Mouse (Mus musculus) liver, postnatal 0 days (tissue): ENCODE results near the gene Jph4. TPM values are rescaled to one million over a fixed set of nuclear protein-coding genes. Genes with fewer than 3 reads are reported as not detected.
A peak's percentile ranks its signal among the peaks of the same experiment; 100 is the strongest.

Source experiments
- ATAC-seq: fragments of 200-750 bp; cut with Nextera tagmentation; 2 replicates; pipeline ENCODE4 v1.8.0; 2017; ENCODE audit warnings: mild to moderate bottlenecking, moderate library complexity
- DNase-seq: peaks from one replicate; pipeline ENCODE4 v3.0.0-alpha.2; 2016
- H3K27ac ChIP-seq: fragments of 300-500 bp; sonication (generic); 2 replicates; pipeline ENCODE4 v1.5.1; 2014; ENCODE audit warnings: antibody characterized with exemption, moderate library complexity, mild to moderate bottlenecking, low read depth
- H3K27me3 ChIP-seq: fragments of 300-500 bp; sonication (generic); 2 replicates; pipeline ENCODE4 v1.6.1; 2014; ENCODE audit warnings: low read length, control low read depth, mixed read lengths; ENCODE audit not compliant: insufficient read depth
- H3K36me3 ChIP-seq: fragments of 300-500 bp; sonication (generic); replicated peaks from 2 replicates; pipeline ENCODE4 v1.6.1; 2014; ENCODE audit warnings: mild to moderate bottlenecking, control low read depth, low read length, moderate library complexity, mixed read lengths; ENCODE audit not compliant: insufficient read depth
- H3K4me1 ChIP-seq: fragments of 300-500 bp; sonication (generic); 2 replicates; pipeline ENCODE4 v1.6.1; 2014; ENCODE audit warnings: antibody characterized with exemption, mild to moderate bottlenecking, control low read depth; ENCODE audit not compliant: insufficient read depth
- H3K4me2 ChIP-seq: fragments of 300-500 bp; sonication (generic); 2 replicates; pipeline ENCODE4 v1.6.1; 2014; ENCODE audit warnings: low read depth, mild to moderate bottlenecking, low read length, moderate library complexity, mixed read lengths
- H3K4me3 ChIP-seq: fragments of 300-500 bp; sonication (generic); 2 replicates; pipeline ENCODE4 v1.5.1; 2014; ENCODE audit warnings: low read depth, low read length
- H3K9ac ChIP-seq: fragments of 300-500 bp; sonication (generic); replicated peaks from 2 replicates; pipeline ENCODE4 v1.6.1; 2014; ENCODE audit warnings: mild to moderate bottlenecking, moderate library complexity
- H3K9me3 ChIP-seq: fragments of 300-500 bp; sonication (generic); 2 replicates; pipeline ENCODE4 v1.6.1; 2016; ENCODE audit warnings: mild to moderate bottlenecking, control low read depth, low read length, mixed read lengths
- CTCF ChIP-seq: sonication (generic); IDR thresholded peaks from 2 replicates; pipeline ENCODE4 v1.5.1; 2016; ENCODE audit warnings: antibody characterized with exemption, low read depth
- EP300 ChIP-seq: IDR thresholded peaks from 2 replicates; pipeline ENCODE4 v1.6.1; 2016; ENCODE audit warnings: antibody characterized with exemption, low read depth, mild to moderate bottlenecking
- WGBS: fragments of 180-500 bp; shearing (Covaris S2); extraction: QIAGEN DNeasy Blood & Tissue Kit; methylation state at CpG from one replicate; pipeline ENCODE4 v1.1.7; 2014; ENCODE audit not compliant: insufficient replicate concordance; 5-methylcytosine and 5-hydroxymethylcytosine counted together
- polyA plus RNA-seq: library from polyadenylated mRNA; unstranded; fragments of >200 nt; fragmentation: Nextera tagmentation; extraction: Ambion mirVana; gene quantifications from 2 replicates; pipeline ENCODE4 v1.2.1, GENCODE M21; 2015

Gene Jph4
- polyA plus RNA-seq, 1 experiment from 2014 or later, result not detected

GRCm38 (mm10) chr14:55098067-55098466 is 18.7 kb downstream of the Jph4 start:
- peak overlapping the region; percentile 72 for H3K27ac ChIP-seq
- H3K4me1 ChIP-seq, result peaks cover 20% of the 10 kb centered on the region
- H3K9ac ChIP-seq, result no peak overlapping the region
- TF ChIP-seq CTCF, result peak; percentile 80
- no peak for TF ChIP-seq EP300
- ATAC-seq (peak; percentile 20; the same call in 1 of the 2 replicates), DNase-seq (peak; percentile 62)
- H3K27me3 ChIP-seq, result no peaks in the 10 kb centered on the region
- H3K4me2 ChIP-seq, result no peak overlapping the region
- H3K4me3 ChIP-seq, result no peak overlapping the region
- WGBS, result 55% methylated on average over 4 of the region's 4 CpGs
- peaks cover 23% of the 10 kb centered on the region for H3K36me3 ChIP-seq
- no peaks in the 10 kb centered on the region for H3K9me3 ChIP-seq

GRCm38 (mm10) chr14:55097646-55098045 is 19.1 kb downstream of the Jph4 start:
- peaks cover 20% of the 10 kb centered on the region for H3K4me1 ChIP-seq
- H3K9me3 ChIP-seq, result no peaks in the 10 kb centered on the region
- DNase-seq, result peak; percentile 16
- H3K4me2 ChIP-seq, result no peak overlapping the region
- no peaks in the 10 kb centered on the region for H3K27me3 ChIP-seq
- 70% methylated on average over 10 of the region's 10 CpGs for WGBS
- H3K36me3 ChIP-seq, result peaks cover 23% of the 10 kb centered on the region
- TF ChIP-seq EP300 (no peak), CTCF (no peak)
- no peak for ATAC-seq
- peak overlapping the region; percentile 72 for H3K27ac ChIP-seq
- H3K4me3 ChIP-seq, result no peak overlapping the region
- no peak overlapping the region for H3K9ac ChIP-seq

DNA sequence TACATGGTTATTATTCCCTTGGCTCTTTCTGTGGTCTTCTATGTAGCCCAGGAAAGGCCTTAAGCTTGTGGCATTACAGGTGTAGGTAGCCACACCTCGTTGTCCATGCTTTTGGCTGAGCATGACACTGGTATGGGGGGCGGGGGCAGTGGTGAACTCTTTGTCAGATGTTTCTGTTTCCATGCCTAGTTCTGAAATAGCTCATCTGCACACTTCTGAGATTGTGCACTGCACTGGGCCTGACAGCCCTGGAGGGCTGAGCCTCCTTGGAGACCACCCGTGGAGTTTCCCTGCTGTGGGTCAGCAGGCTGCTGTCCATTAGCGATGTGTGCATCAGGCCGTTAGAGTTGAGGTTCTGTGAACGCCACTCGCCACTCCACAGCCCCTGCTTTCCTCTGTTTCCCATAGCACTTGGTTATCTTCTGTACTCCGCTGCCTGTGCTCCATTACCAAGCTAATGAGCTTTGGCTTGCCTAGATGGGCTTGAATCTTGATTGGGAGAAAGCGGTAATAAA is 20.1 kb downstream of the Jph4 start:
- Histone ChIP-seq H3K9me3 (no peaks in the 10 kb centered on the region), H3K9ac (no peak overlapping the region), H3K4me3 (no peak overlapping the region), H3K27ac (no peak overlapping the region), H3K36me3 (peaks cover 23% of the 10 kb centered on the region), H3K27me3 (no peaks in the 10 kb centered on the region), H3K4me1 (peaks cover 20% of the 10 kb centered on the region), H3K4me2 (no peak overlapping the region)
- WGBS, result 76% methylated on average over 9 of the region's 9 CpGs
- no peak for ATAC-seq
- TF ChIP-seq EP300 (no peak), CTCF (no peak)
- DNase-seq, result no peak

- H3K4me3 ChIP-seq, result peak overlapping the region; percentile 89
- no peaks in the 10 kb centered on the region for H3K27me3 ChIP-seq
- WGBS, result 58% methylated on average over 12 of the region's 12 CpGs
- no peaks in the 10 kb centered on the region for H3K9me3 ChIP-seq
- no peak for TF ChIP-seq CTCF
- TF ChIP-seq EP300, result no peak
- peaks cover 29% of the 10 kb centered on the region for H3K4me1 ChIP-seq
- peak overlapping the region; percentile 91 for H3K4me2 ChIP-seq
- peaks cover 18% of the 10 kb centered on the region for H3K36me3 ChIP-seq
- peak overlapping the region; percentile 80; the same call in 1 of the 2 replicates for H3K27ac ChIP-seq
- ATAC-seq (no peak), DNase-seq (peak; percentile 17)
- peak overlapping the region; percentile 83 for H3K9ac ChIP-seq
Observed at GRCm38 (mm10) chr14:55095671-55096070, 21.1 kb downstream of the Jph4 start.

- no peak for ATAC-seq
- Histone ChIP-seq H3K4me1 (peaks cover 29% of the 10 kb centered on the region), H3K9me3 (no peaks in the 10 kb centered on the region), H3K9ac (peak overlapping the region; percentile 83), H3K27me3 (no peaks in the 10 kb centered on the region), H3K36me3 (peaks cover 14% of the 10 kb centered on the region), H3K4me3 (peak overlapping the region; percentile 89), H3K27ac (peak overlapping the region; percentile 80), H3K4me2 (peak overlapping the region; percentile 91)
- no peak for TF ChIP-seq CTCF
- no peak for TF ChIP-seq EP300
- 46% methylated on average over 9 of the region's 9 CpGs for WGBS
- peak; percentile 18 for DNase-seq
Observed at GRCm38 (mm10) chr14:55095263-55095662, 21.5 kb downstream of the Jph4 start.

DNA sequence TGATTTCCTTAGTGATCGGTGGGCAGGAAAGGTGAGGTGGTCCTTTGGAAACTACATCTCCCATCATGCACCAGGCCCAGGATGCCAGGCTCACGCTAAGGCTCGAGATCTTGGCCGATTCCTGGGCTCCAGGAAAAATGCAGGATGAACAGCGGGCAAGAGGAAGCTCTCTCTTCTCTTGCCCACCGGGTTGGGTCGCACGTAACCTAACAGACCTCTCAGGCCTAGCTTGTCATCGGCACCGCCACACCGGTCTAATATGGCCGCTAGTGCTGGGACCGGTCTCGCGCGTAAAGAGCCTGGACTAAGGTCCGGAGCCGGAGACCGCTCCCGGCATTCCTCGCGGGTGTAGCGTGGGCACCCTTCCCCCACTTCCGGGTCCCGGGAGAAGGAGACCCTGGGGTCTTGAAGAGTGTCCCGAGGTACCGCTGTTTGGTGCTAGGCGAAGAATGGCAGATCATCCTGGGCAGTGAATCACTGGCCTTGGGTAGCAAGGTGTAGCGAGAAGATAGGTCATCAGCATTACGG is 22.0 kb downstream of the Jph4 start, which contains the start of gene Thtpa:
TSS of gene Thtpa (plus strand) at position 81 of the 528 bp plus-strand sequence.
- Histone ChIP-seq H3K4me3 (peak within 1 kb of the TSS; percentile 89), H3K27ac (peak within 1 kb of the TSS; percentile 80), H3K4me1 (peaks cover 29% of the 10 kb centered on the region), H3K4me2 (peak within 1 kb of the TSS; percentile 91), H3K9me3 (no peaks in the 10 kb centered on the region), H3K9ac (peak within 1 kb of the TSS; percentile 83), H3K36me3 (peaks cover 12% of the 10 kb centered on the region), H3K27me3 (no peaks in the 10 kb centered on the region)
- TF ChIP-seq EP300 (no peak), CTCF (no peak)
- DNase-seq, result peak; percentile 81
- ATAC-seq, result peak; percentile 70
- under 1% methylated on average over 30 of the region's 30 CpGs for WGBS

GRCm38 (mm10) chr14:55093927-55094326 is 22.8 kb downstream of the Jph4 start:
- DNase-seq (no peak), ATAC-seq (no peak)
- peak overlapping the region; percentile 89; the same call in 1 of the 2 replicates for H3K4me3 ChIP-seq
- H3K27me3 ChIP-seq, result no peaks in the 10 kb centered on the region
- no peaks in the 10 kb centered on the region for H3K9me3 ChIP-seq
- no peak overlapping the region for H3K9ac ChIP-seq
- peaks cover 29% of the 10 kb centered on the region for H3K4me1 ChIP-seq
- peak overlapping the region; percentile 91 for H3K4me2 ChIP-seq
- no peak overlapping the region for H3K27ac ChIP-seq
- peaks cover 8% of the 10 kb centered on the region for H3K36me3 ChIP-seq
- TF ChIP-seq EP300 (no peak), CTCF (peak; percentile 41)
- WGBS, result 50% methylated on average over 6 of the region's 6 CpGs
